Mouse (Mus musculus): ENCODE results near the gene Dusp11. TPM values are rescaled to one million over a fixed set of nuclear protein-coding genes. Genes with fewer than 3 reads are reported as not detected.
"Not testable (repeated sequence)": the region's sequence is repeated elsewhere in the genome, so short reads cannot be mapped to it uniquely, and the experiment has no call there.

The Dusp11 gene
- polyA plus RNA-seq, 1 experiment from 2014 or later, result 42.7 TPM

DNA sequence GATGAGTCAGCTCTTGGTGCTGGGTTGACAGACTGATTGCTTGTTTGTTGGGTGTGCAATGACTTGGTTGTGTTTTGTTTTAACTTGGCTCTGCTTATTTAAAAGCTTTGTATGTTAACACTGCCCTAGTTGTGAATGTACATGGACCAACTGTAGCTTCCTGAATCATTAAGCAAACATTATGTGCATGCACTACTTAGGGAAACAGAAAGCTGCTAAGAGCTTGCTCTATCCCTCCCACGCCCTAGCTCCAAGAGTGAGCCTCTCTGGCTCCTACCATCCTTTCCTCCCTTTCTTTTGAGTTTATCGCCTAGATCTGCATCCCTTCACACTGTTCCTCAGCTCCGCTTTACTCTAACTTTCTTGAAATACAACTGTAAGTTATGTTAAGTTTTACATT lies 11.9 kb upstream of the Dusp11 start:
- no peak overlapping the region for H3K4me3 ChIP-seq
- no peaks in the 10 kb centered on the region for H3K9me3 ChIP-seq
- WGBS, result 91% methylated on average over 3 of the region's 3 CpGs
- no peaks in the 10 kb centered on the region for H3K36me3 ChIP-seq
- ATAC-seq (ENCODE audit: low FRiP score, low read depth), result no peak
- no peaks in the 10 kb centered on the region for H3K4me1 ChIP-seq
- H3K27ac ChIP-seq (replicated peaks), result no peak overlapping the region
- no peaks in the 10 kb centered on the region for H3K27me3 ChIP-seq
- H3K4me2 ChIP-seq (replicated peaks), result no peak overlapping the region
- no peak overlapping the region for H3K9ac ChIP-seq (replicated peaks)

DNA sequence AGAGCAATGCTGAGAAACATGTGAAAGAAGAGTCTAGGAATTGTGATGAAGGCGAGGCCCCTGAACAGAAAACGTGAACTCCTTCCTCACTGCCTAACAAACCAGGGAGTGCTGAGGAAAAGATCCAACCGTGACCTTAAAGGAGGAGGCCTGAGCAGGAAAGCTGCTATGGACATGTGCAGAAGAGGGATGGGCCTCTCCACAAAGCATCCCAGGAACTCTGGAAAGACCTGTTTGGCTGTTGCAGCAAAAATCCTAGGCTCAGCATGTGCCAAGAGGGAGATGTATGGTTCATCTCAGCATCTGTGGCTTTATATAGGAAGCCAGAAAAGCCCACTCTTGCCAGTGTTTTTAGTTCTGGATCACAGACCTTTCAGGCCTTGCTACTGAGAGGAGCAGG lies 11.2 kb upstream of the Dusp11 start:
- Histone ChIP-seq H3K36me3 (no peaks in the 10 kb centered on the region), H3K4me2 (replicated peaks) (no peak overlapping the region), H3K4me3 (no peak overlapping the region), H3K9me3 (no peaks in the 10 kb centered on the region), H3K27me3 (no peaks in the 10 kb centered on the region), H3K9ac (replicated peaks) (no peak overlapping the region), H3K27ac (replicated peaks) (no peak overlapping the region), H3K4me1 (no peaks in the 10 kb centered on the region)
- WGBS, result 69% methylated on average over 3 of the region's 3 CpGs
- no peak for ATAC-seq (ENCODE audit: low FRiP score, low read depth)

DNA sequence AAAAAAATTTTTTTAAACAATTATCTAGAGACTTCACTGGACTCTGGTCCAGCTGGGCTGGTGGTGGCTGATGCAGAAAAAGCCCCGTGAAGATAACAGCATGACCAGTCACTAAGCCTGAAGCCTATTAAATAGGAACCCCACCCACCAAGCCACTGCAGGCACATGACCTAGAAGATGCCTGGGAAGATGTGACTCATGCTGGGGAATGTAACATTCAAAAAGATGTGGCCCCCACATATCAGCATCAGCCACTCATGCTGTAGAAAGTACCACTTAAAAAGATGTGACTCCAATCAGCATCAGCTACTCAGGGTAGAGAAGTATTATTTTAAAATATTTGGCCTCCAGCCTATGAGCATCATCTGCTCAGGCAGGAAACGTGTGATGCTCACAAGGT lies 8.4 kb upstream of the Dusp11 start:
- ATAC-seq (ENCODE audit: low FRiP score, low read depth), result no peak
- H3K4me2 ChIP-seq (replicated peaks), result no peak overlapping the region
- no peak overlapping the region for H3K27ac ChIP-seq (replicated peaks)
- no peaks in the 10 kb centered on the region for H3K36me3 ChIP-seq
- no peaks in the 10 kb centered on the region for H3K27me3 ChIP-seq
- no peaks in the 10 kb centered on the region for H3K4me1 ChIP-seq
- H3K9me3 ChIP-seq, result no peaks in the 10 kb centered on the region
- whole genome bisulfite sequencing, result 71% methylated on average over 2 of the region's 2 CpGs
- H3K4me3 ChIP-seq, result no peak overlapping the region
- H3K9ac ChIP-seq (replicated peaks), result no peak overlapping the region

DNA sequence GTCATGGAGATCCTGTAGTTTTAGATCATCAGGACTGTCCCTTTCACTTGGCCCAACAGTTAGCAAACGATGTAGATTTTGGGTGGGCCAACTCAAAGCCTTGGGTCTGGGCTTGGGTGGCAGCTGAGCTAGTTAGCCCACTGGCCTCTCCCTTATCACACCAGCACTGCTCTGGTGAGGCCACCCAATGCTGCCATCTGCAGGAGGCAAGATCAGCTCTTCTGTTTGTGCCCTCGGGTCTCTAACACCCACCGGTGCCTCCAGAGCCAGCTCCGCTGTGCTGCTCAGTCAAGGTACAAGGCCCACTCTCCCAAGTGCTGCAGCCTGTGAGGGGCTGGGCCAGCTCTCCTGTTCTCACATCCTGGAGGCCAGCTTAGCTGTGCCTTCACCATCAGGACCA lies 5.2 kb upstream of the Dusp11 start:
- Histone ChIP-seq H3K9ac (replicated peaks) (no peak overlapping the region), H3K4me3 (no peak overlapping the region), H3K36me3 (no peaks in the 10 kb centered on the region), H3K27me3 (no peaks in the 10 kb centered on the region), H3K27ac (replicated peaks) (no peak overlapping the region), H3K4me1 (no peaks in the 10 kb centered on the region), H3K4me2 (replicated peaks) (no peak overlapping the region), H3K9me3 (no peaks in the 10 kb centered on the region)
- no peak for ATAC-seq (ENCODE audit: low FRiP score, low read depth)
- 76% methylated on average over 4 of the region's 4 CpGs for WGBS

DNA sequence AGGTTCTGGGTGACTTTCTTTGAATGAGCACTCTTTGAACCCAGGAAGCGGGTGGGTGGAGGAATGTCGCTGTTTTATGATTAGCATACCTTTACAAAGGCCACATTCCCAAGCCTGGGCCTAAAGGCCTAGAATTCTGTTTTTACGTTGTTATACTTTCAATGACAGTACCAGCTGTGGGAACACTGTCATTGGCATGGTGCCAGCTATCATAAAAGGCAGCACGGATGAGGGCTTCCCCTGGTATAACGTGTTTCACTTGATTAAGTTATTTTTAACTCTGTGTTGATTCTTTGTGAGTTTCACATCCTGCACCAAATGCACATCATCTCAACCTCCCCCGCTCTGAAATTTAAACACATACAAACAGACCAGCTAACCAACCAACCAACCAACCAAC lies 4.6 kb upstream of the Dusp11 start:
- not testable (repeated sequence) for H3K9ac ChIP-seq (replicated peaks); H3K9me3 ChIP-seq; ATAC-seq (ENCODE audit: low FRiP score, low read depth); H3K4me2 ChIP-seq (replicated peaks); H3K4me3 ChIP-seq; H3K36me3 ChIP-seq; H3K27me3 ChIP-seq; H3K27ac ChIP-seq (replicated peaks); H3K4me1 ChIP-seq
- WGBS, result 57% methylated on average over 6 of the region's 6 CpGs

DNA sequence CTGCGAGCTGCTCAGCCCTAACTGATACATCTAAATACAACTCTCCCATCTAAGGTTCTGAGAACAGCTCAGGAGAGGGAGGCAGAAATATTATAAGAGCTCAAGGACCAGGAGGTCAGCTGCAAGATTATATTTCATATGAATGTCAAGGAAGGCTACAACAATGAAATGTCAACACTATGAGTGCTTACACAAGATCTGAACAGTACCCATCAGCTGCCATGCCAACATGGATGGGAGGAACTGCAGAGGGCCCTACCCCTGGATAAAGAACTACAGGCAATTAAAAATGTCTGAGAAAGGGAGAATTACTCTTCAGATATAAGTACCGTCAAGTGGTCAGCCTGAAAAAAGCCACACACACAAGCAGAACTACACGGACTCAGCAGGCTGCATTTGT lies 3.9 kb downstream of the Dusp11 start:
- 87% methylated on average over 3 of the region's 3 CpGs for WGBS
- H3K36me3 ChIP-seq, result peaks cover 48% of the 10 kb centered on the region

DNA sequence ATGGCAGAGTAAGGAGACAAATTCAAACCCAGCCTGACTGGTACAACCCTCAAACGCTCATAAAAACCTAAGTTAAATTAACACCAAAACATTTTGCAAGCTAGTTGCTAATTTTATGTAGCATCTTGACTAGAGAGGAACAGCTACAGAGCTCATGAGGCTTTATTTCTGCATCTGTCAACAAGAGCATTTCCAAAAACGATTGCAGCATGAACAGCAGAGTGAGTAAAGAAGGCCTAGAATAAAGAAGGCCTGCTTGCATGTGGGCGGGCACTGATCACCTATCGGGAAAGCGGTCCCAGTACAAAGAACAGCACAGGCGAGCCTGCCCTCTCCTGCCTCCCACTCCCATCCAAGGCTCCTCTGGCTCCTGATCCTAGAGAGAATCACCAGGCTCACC lies 12.9 kb downstream of the Dusp11 start:
- no peaks in the 10 kb centered on the region for H3K4me1 ChIP-seq
- no peaks in the 10 kb centered on the region for H3K9me3 ChIP-seq
- no peak for ATAC-seq (ENCODE audit: low FRiP score, low read depth)
- no peak overlapping the region for H3K4me2 ChIP-seq (replicated peaks)
- 91% methylated on average over 6 of the region's 6 CpGs for WGBS
- H3K27ac ChIP-seq (replicated peaks), result no peak overlapping the region
- peaks cover 96% of the 10 kb centered on the region for H3K36me3 ChIP-seq
- no peak overlapping the region for H3K9ac ChIP-seq (replicated peaks)
- H3K4me3 ChIP-seq, result no peak overlapping the region
- no peaks in the 10 kb centered on the region for H3K27me3 ChIP-seq

More for the DNA sequence above, 3.9 kb downstream of the Dusp11 start:
- no peak overlapping the region for H3K9ac ChIP-seq (replicated peaks)
- H3K27ac ChIP-seq (replicated peaks), result no peak overlapping the region
- ATAC-seq (ENCODE audit: low FRiP score, low read depth), result no peak
- peaks cover 15% of the 10 kb centered on the region for H3K4me1 ChIP-seq
- no peaks in the 10 kb centered on the region for H3K27me3 ChIP-seq
- H3K4me3 ChIP-seq, result no peak overlapping the region
- no peak overlapping the region for H3K4me2 ChIP-seq (replicated peaks)
- H3K9me3 ChIP-seq, result no peaks in the 10 kb centered on the region

DNA sequence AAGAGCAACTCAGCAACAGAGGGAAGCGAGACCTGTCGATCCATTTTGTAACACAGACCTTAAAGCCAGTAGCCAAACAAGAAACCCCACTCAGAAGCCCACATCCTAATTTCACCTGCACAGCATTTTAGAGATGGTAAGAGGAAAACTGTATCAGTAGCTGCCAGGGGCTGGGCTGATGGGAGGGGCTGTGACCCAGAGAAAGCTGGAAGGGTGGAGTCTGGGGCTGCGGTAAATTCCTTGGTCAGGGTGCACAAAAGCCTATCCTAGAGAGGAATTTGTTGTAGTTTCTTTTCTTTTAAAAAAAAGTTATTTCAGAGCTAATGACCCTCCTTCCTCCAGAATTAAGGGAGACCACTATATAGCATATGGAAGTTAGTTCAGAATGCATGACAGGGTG lies 19.0 kb downstream of the Dusp11 start:
- peaks cover 50% of the 10 kb centered on the region for H3K36me3 ChIP-seq
- H3K4me1 ChIP-seq, result no peaks in the 10 kb centered on the region
- no peak overlapping the region for H3K27ac ChIP-seq (replicated peaks)
- H3K9ac ChIP-seq (replicated peaks), result no peak overlapping the region
- no peaks in the 10 kb centered on the region for H3K9me3 ChIP-seq
- ATAC-seq (ENCODE audit: low FRiP score, low read depth), result no peak
- no peak overlapping the region for H3K4me2 ChIP-seq (replicated peaks)
- no peaks in the 10 kb centered on the region for H3K27me3 ChIP-seq
- 94% methylated on average over 3 of the region's 3 CpGs for WGBS
- H3K4me3 ChIP-seq, result no peak overlapping the region

DNA sequence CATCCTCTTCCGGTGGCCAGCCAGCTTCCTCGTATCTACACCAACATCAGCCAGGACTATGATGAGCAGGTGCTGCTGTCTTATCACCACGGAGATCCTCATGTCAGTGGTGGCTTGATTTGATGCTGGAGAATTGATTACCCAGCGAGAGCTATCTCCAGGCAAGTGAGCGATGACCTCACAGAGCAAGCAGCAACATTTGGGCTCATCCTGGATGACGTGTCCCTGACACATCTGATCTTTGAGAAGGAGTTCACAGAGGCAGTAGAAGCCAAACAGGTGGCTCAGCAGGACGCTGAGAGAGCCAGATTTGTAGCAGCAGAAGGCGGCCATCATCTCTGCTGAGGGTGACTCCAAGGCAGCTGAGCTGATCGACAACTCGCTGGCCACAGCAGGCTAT lies 22.8 kb downstream of the Dusp11 start:
- no peak for ATAC-seq (ENCODE audit: low FRiP score, low read depth)
- 84% methylated on average over 10 of the region's 10 CpGs for WGBS
- H3K4me3 ChIP-seq, result no peak overlapping the region

DNA sequence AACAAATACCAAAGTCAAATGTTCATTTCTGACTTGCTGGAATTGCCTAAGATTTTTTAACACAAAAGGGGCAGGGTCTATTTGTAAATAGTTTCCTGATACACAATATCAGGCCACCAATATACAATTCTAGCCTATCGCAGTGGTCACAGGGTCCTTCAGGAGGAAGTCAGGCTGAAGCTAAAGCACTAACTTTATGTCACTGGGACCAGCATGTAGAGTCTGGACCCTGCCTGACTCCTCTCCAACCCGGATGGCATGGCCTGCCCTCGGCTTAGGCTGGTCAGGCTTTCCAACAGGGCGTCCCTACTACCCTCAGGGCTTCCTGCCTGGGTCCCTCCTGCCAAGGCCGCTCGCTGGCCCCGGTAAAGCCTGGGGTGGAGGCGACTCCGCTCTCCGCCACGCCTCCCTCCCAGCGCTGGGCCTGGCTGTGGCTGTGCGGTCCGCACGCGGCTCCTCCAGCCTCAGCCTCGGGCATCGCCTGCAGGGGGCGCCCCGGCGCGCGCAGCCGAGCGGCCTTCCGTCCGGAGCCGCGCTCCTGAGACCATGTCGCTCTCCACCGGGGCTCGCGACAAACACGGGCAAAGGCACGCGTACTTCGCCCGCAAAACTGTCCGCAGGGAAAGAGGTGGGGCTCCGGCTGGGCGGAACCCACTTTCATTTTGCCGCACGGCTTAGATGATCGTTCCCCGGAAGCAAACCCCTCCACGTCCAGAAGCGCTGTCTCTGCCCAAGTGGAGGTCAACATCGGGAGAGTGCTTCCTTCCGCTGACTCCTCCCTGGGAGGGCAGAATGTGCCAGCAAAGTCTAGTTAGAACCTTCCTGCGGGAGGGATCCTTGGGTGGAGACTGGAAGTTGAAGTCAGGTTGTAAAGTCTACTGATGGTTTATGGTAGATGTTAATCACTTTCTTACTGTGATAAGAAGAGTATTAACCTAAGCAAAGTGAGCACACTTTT lies 24.7 kb downstream of the Dusp11 start:
- not testable (repeated sequence) for H3K4me1 ChIP-seq, H3K27me3 ChIP-seq, H3K36me3 ChIP-seq, H3K9me3 ChIP-seq
- H3K4me2 ChIP-seq (replicated peaks), result peak overlapping the region; percentile 58
- peak; percentile 96 for ATAC-seq (ENCODE audit: low FRiP score, low read depth)
- H3K9ac ChIP-seq (replicated peaks), result peak overlapping the region; percentile 52
- 2% methylated on average over 50 of the region's 50 CpGs for WGBS
- H3K4me3 ChIP-seq, result peak overlapping the region; percentile 49
- H3K27ac ChIP-seq (replicated peaks), result peak overlapping the region; percentile 49; the same call in 1 of the 2 replicates

More for the DNA sequence above, 22.8 kb downstream of the Dusp11 start:
- Histone ChIP-seq H3K9ac (replicated peaks) (no peak overlapping the region), H3K36me3 (peaks cover 14% of the 10 kb centered on the region), H3K9me3 (no peaks in the 10 kb centered on the region), H3K27me3 (no peaks in the 10 kb centered on the region; the same call in 1 of the 2 replicates), H3K27ac (replicated peaks) (no peak overlapping the region), H3K4me2 (replicated peaks) (no peak overlapping the region), H3K4me1 (peaks cover 2% of the 10 kb centered on the region; the same call in 1 of the 2 replicates)

DNA sequence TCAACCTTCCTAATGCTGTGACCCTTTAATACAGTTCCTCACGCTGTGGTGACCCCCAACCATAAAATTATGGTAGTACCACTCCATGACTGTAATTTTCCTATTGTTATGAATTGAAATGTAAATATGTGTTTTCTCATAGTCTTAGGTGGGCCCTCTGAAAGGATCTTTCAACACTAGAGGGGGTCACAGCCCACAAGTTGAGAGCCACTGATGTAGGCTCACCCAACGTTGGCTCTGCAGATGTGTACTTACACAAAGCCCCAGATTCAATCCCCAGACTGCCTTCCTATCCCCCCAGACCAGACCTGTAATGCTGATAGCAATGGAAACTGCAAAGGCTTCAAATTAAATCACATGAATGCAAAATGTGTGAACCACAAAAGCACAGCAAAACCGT lies 25.8 kb downstream of the Dusp11 start:
- Histone ChIP-seq H3K27ac (replicated peaks) (no peak overlapping the region), H3K4me2 (replicated peaks) (no peak overlapping the region), H3K36me3 (peaks cover under 1% of the 10 kb centered on the region; the same call in 1 of the 2 replicates), H3K9ac (replicated peaks) (no peak overlapping the region), H3K4me1 (peaks cover 2% of the 10 kb centered on the region; the same call in 1 of the 2 replicates), H3K4me3 (no peak overlapping the region), H3K9me3 (no peaks in the 10 kb centered on the region), H3K27me3 (no peaks in the 10 kb centered on the region; the same call in 1 of the 2 replicates)
- 68% methylated on average over 3 of the region's 3 CpGs for WGBS
- no peak for ATAC-seq (ENCODE audit: low FRiP score, low read depth)

DNA sequence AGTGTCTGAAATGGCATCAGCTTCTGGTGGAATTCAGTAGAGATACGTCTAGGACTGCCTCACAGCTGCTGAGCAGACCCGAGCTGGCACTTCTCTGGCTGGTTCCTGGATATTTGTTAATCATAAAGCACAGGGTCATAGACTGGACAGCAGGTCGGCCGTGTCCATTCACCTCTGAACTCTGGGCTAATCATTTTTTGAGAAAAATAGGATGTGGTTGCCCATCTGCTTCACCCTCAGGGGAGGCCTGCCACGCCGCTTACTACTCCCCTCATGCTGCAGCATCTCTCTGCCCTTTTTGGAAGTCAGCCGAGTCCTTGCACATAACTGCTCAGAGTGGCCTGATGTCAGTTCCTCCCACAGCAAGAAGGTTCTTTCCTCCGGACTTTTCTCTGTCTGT lies 27.4 kb downstream of the Dusp11 start:
- Histone ChIP-seq H3K4me2 (replicated peaks) (no peak overlapping the region), H3K4me3 (no peak overlapping the region), H3K9me3 (no peaks in the 10 kb centered on the region), H3K27me3 (no peaks in the 10 kb centered on the region; the same call in 1 of the 2 replicates), H3K4me1 (peaks cover 2% of the 10 kb centered on the region; the same call in 1 of the 2 replicates), H3K9ac (replicated peaks) (no peak overlapping the region), H3K36me3 (peaks cover 13% of the 10 kb centered on the region), H3K27ac (replicated peaks) (no peak overlapping the region)
- WGBS, result 83% methylated on average over 8 of the region's 8 CpGs
- no peak for ATAC-seq (ENCODE audit: low FRiP score, low read depth)

Measured in midbrain, embryonic 12.5 days (tissue).